Mouse (Mus musculus) liver, adult 2 months (tissue): ENCODE results near the gene Gm8947.
"Not testable (repeated sequence)": the region's sequence is repeated elsewhere in the genome, so short reads cannot be mapped to it uniquely, and the experiment has no call there.

Experiments
- CTCF ChIP-seq: fragments of 200-500 bp; IDR thresholded peaks from 2 replicates; pipeline ENCODE4 v1.5.1; 2011; ENCODE audit warnings: low read depth, low read length, control low read depth
- POLR2A ChIP-seq: fragments of 200-500 bp; IDR thresholded peaks from 2 replicates; pipeline ENCODE4 v1.6.1; 2011; ENCODE audit warnings: low read length, control low read depth; ENCODE audit not compliant: insufficient read depth; ENCODE audit errors: extremely low read depth

- not testable (repeated sequence) for TF ChIP-seq POLR2A, CTCF
Observed at GRCm38 (mm10) chr1:151196690-151197089, 4.5 kb downstream of the Gm8947 start.
